Mouse (Mus musculus) bone marrow macrophage, adult 2 months (primary cell): ENCODE data around the gene Serpina1f. TPM values are rescaled to one million over a fixed set of nuclear protein-coding genes. Genes with fewer than 3 reads are reported as not detected.
"Not testable (repeated sequence)": the region's sequence is repeated elsewhere in the genome, so short reads cannot be mapped to it uniquely, and the experiment has no call there.

Experiments
- H3K27ac ChIP-seq: 2 replicates; pipeline ENCODE4 v1.5.1; 2012; ENCODE audit warnings: low read depth, low read length; ENCODE audit not compliant: insufficient read depth
- H3K4me1 ChIP-seq: 2 replicates; pipeline ENCODE4 v1.6.1; 2012; ENCODE audit warnings: low read length; ENCODE audit not compliant: control insufficient read depth, insufficient read depth
- H3K4me3 ChIP-seq: 2 replicates; pipeline ENCODE4 v1.5.1; 2012; ENCODE audit warnings: mild to moderate bottlenecking, low read length, moderate library complexity; ENCODE audit not compliant: insufficient read depth
- CTCF ChIP-seq: IDR thresholded peaks from 2 replicates; pipeline ENCODE4 v1.5.1; 2012; ENCODE audit warnings: low read depth, mild to moderate bottlenecking, low read length, moderate library complexity
- POLR2A ChIP-seq: IDR thresholded peaks from 2 replicates; pipeline ENCODE4 v1.6.1; 2012; ENCODE audit warnings: mild to moderate bottlenecking, low read depth, low read length, borderline replicate concordance
- polyA plus RNA-seq: library from polyadenylated mRNA; stranded (reverse); fragments of >200 nt; gene quantifications from 2 replicates; pipeline ENCODE4 v1.2.4, GENCODE M21; 2012; ENCODE audit not compliant: missing spikeins, insufficient read depth, insufficient read length

Gene Serpina1f
- polyA plus RNA-seq: not detected in 2 replicates

GRCm38 (mm10) chr12:103695429-103695828 is at the start of gene Serpina1f:
Serpina1f (minus strand) TSS chr12:103695529.
- no peak within 1 kb of the TSS for H3K4me3 ChIP-seq
- no peak for TF ChIP-seq POLR2A
- no peak for TF ChIP-seq CTCF
- no peaks in the 10 kb centered on the region for H3K4me1 ChIP-seq
- no peak within 1 kb of the TSS for H3K27ac ChIP-seq

- not testable (repeated sequence) for H3K4me3 ChIP-seq, H3K4me1 ChIP-seq, H3K27ac ChIP-seq
Observed at GRCm38 (mm10) chr12:103737791-103738580, 42.7 kb upstream of the Serpina1f start.

GRCm38 (mm10) chr12:103735566-103735965 is 40.2 kb upstream of the Serpina1f start:
- not testable (repeated sequence) for H3K4me1 ChIP-seq, H3K4me3 ChIP-seq, H3K27ac ChIP-seq

GRCm38 (mm10) chr12:103735101-103735500 is 39.8 kb upstream of the Serpina1f start:
- H3K4me3 ChIP-seq, H3K27ac ChIP-seq, H3K4me1 ChIP-seq: not testable (repeated sequence)

GRCm38 (mm10) chr12:103711537-103711936 is 16.2 kb upstream of the Serpina1f start:
- no peak for TF ChIP-seq POLR2A
- no peak for TF ChIP-seq CTCF
- no peak overlapping the region for H3K27ac ChIP-seq
- no peaks in the 10 kb centered on the region for H3K4me1 ChIP-seq
- no peak overlapping the region for H3K4me3 ChIP-seq

- Histone ChIP-seq H3K27ac (no peak overlapping the region), H3K4me1 (no peaks in the 10 kb centered on the region), H3K4me3 (no peak overlapping the region)
- no peak for TF ChIP-seq CTCF
- no peak for TF ChIP-seq POLR2A
Observed at GRCm38 (mm10) chr12:103710405-103710804, 15.1 kb upstream of the Serpina1f start.

- H3K4me1 ChIP-seq: no peaks in the 10 kb centered on the region
- no peak overlapping the region for H3K4me3 ChIP-seq
- TF ChIP-seq POLR2A: no peak
- TF ChIP-seq CTCF: no peak
- H3K27ac ChIP-seq: no peak overlapping the region
Observed at GRCm38 (mm10) chr12:103706113-103706512, 10.8 kb upstream of the Serpina1f start.

GRCm38 (mm10) chr12:103705547-103705946 is 10.2 kb upstream of the Serpina1f start:
- no peak for TF ChIP-seq POLR2A
- no peak for TF ChIP-seq CTCF
- H3K4me3 ChIP-seq: no peak overlapping the region
- no peaks in the 10 kb centered on the region for H3K4me1 ChIP-seq
- H3K27ac ChIP-seq: no peak overlapping the region

GRCm38 (mm10) chr12:103700144-103700750 is 4.9 kb upstream of the Serpina1f start:
- H3K4me1 ChIP-seq: no peaks in the 10 kb centered on the region
- no peak overlapping the region for H3K4me3 ChIP-seq
- no peak overlapping the region for H3K27ac ChIP-seq
- no peak for TF ChIP-seq POLR2A
- TF ChIP-seq CTCF: no peak

GRCm38 (mm10) chr12:103688221-103688814 is 7.0 kb downstream of the Serpina1f start:
- no peak for TF ChIP-seq POLR2A
- TF ChIP-seq CTCF: no peak
- Histone ChIP-seq H3K4me3 (no peak overlapping the region), H3K27ac (no peak overlapping the region), H3K4me1 (no peaks in the 10 kb centered on the region)
